Mouse (Mus musculus): Measurements from ENCODE around the gene Erf. TPM values are rescaled to one million over a fixed set of nuclear protein-coding genes. Genes with fewer than 3 reads are reported as not detected.

Gene Erf
- polyA plus RNA-seq, 1 experiment from 2014 or later, result 5.7 TPM

DNA sequence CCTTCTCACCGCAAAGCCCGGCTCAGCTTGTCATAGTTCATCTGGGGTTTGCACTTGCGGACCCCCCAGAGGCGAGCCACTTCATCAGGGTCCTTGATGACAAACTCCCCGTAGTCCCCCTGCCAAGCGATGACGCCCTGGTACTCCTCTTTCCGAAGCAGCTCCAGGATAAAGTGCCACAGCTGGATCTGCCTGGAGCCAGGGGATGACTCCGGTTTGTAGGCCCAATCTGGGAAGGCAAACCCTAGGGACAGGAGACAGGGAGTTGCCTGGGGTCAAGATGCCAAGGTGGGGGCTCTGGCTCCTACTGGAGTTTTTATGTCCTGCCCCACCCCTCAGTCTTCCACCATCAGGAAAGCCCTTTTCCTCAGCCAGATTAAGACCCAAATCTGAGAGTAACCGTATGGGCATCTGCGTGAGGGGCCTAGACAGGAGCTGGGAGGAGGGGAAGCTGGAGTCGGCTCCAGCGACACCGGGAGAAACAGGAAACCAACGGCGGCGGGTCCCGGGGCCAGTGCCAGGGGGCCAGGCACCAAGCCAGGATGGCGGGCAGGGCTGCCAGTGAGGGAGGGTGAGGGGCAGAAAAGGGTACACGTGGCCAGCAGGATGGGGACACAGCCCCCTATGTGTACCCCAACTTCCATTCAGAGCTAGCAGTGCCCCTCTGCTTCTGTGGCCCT lies 4.3 kb downstream of the Erf start:
- Histone ChIP-seq H3K36me3 (replicated peaks; ENCODE audit: control insufficient read depth, insufficient read depth) (no peaks in the 10 kb centered on the region; the same call in 1 of the 2 replicates), H3K9ac (peak overlapping the region; percentile 74; the same call in 1 of the 2 replicates), H3K4me1 (replicated peaks; ENCODE audit: control insufficient read depth, insufficient read depth, low read length) (peaks cover 26% of the 10 kb centered on the region), H3K4me3 (replicated peaks; ENCODE audit: low read length) (peak overlapping the region; percentile 76; the same call in 1 of the 2 replicates), H3K27me3 (ENCODE audit: control insufficient read depth, insufficient read depth, low read length) (no peaks in the 10 kb centered on the region), H3K27ac (peak overlapping the region; percentile 88), H3K4me2 (replicated peaks) (peak overlapping the region; percentile 100), H3K9me3 (ENCODE audit: control insufficient read depth, low read length) (no peaks in the 10 kb centered on the region)
- 64% methylated on average over 20 of the region's 20 CpGs for WGBS
- DNase-seq (ENCODE audit: low spot score), result peak; percentile 43
- no peak for ATAC-seq (ENCODE audit: low FRiP score)

- Histone ChIP-seq H3K9ac (no peak overlapping the region), H3K4me2 (replicated peaks) (no peak overlapping the region), H3K36me3 (replicated peaks; ENCODE audit: control insufficient read depth, insufficient read depth) (no peaks in the 10 kb centered on the region; the same call in 1 of the 2 replicates), H3K4me1 (replicated peaks; ENCODE audit: control insufficient read depth, insufficient read depth, low read length) (peaks cover 21% of the 10 kb centered on the region), H3K9me3 (ENCODE audit: control insufficient read depth, low read length) (no peaks in the 10 kb centered on the region), H3K27ac (no peak overlapping the region), H3K27me3 (ENCODE audit: control insufficient read depth, insufficient read depth, low read length) (no peaks in the 10 kb centered on the region), H3K4me3 (replicated peaks; ENCODE audit: low read length) (no peak overlapping the region)
- 92% methylated on average over 28 of the region's 30 CpGs for WGBS
- ATAC-seq (ENCODE audit: low FRiP score) (no peak), DNase-seq (ENCODE audit: low spot score) (no peak)
Measured at GRCm38 (mm10) chr7:25244562-25245369, 5.8 kb downstream of the Erf start.

GRCm38 (mm10) chr7:25243361-25243760 lies 7.2 kb downstream of the Erf start:
- Histone ChIP-seq H3K9ac (no peak overlapping the region), H3K36me3 (replicated peaks; ENCODE audit: control insufficient read depth, insufficient read depth) (no peaks in the 10 kb centered on the region; the same call in 1 of the 2 replicates), H3K4me3 (replicated peaks; ENCODE audit: low read length) (no peak overlapping the region), H3K27ac (no peak overlapping the region), H3K4me1 (replicated peaks; ENCODE audit: control insufficient read depth, insufficient read depth, low read length) (peaks cover 22% of the 10 kb centered on the region), H3K27me3 (ENCODE audit: control insufficient read depth, insufficient read depth, low read length) (no peaks in the 10 kb centered on the region), H3K4me2 (replicated peaks) (no peak overlapping the region), H3K9me3 (ENCODE audit: control insufficient read depth, low read length) (no peaks in the 10 kb centered on the region)
- no peak for ATAC-seq (ENCODE audit: low FRiP score)
- WGBS, result 88% methylated on average over 4 of the region's 4 CpGs
- no peak for DNase-seq (ENCODE audit: low spot score)

- ATAC-seq (ENCODE audit: low FRiP score) (no peak), DNase-seq (ENCODE audit: low spot score) (no peak)
- H3K36me3 ChIP-seq (replicated peaks; ENCODE audit: control insufficient read depth, insufficient read depth), result no peaks in the 10 kb centered on the region; the same call in 1 of the 2 replicates
- H3K4me3 ChIP-seq (replicated peaks; ENCODE audit: low read length), result no peak overlapping the region
- no peak overlapping the region for H3K27ac ChIP-seq
- no peak overlapping the region for H3K4me2 ChIP-seq (replicated peaks)
- no peaks in the 10 kb centered on the region for H3K27me3 ChIP-seq (ENCODE audit: control insufficient read depth, insufficient read depth, low read length)
- WGBS, result 30% methylated on average over 2 of the region's 2 CpGs
- H3K9ac ChIP-seq, result no peak overlapping the region
- peaks cover 14% of the 10 kb centered on the region for H3K4me1 ChIP-seq (replicated peaks; ENCODE audit: control insufficient read depth, insufficient read depth, low read length)
- H3K9me3 ChIP-seq (ENCODE audit: control insufficient read depth, low read length), result no peaks in the 10 kb centered on the region
Measured at GRCm38 (mm10) chr7:25241062-25241461, 9.5 kb downstream of the Erf start.

DNA sequence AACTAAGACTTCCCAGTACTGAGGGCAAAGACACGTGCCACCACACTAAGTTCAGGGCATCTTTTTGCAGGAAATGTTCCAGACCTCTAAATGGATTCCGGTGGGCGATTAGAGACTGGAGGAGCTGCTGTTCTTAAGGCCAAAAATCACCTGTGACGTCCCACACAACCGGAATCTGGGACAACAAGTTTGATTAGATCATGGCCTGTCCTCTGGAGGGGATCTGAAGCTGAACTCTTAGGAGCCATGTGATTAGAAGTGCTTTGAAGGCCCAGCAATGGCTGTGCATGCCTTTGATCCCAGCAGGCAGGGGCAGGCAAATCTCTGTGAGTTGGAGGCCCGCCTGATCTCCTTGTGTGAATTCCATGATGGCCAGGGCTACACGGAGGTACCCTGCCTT lies 9.9 kb downstream of the Erf start:
- WGBS, result 66% methylated on average over 7 of the region's 7 CpGs
- Histone ChIP-seq H3K27ac (no peak overlapping the region), H3K4me2 (replicated peaks) (no peak overlapping the region), H3K9me3 (ENCODE audit: control insufficient read depth, low read length) (no peaks in the 10 kb centered on the region), H3K4me3 (replicated peaks; ENCODE audit: low read length) (no peak overlapping the region), H3K27me3 (ENCODE audit: control insufficient read depth, insufficient read depth, low read length) (no peaks in the 10 kb centered on the region), H3K9ac (no peak overlapping the region), H3K36me3 (replicated peaks; ENCODE audit: control insufficient read depth, insufficient read depth) (peaks cover under 1% of the 10 kb centered on the region; the same call in 1 of the 2 replicates), H3K4me1 (replicated peaks; ENCODE audit: control insufficient read depth, insufficient read depth, low read length) (peaks cover 17% of the 10 kb centered on the region)
- no peak for DNase-seq (ENCODE audit: low spot score)
- no peak for ATAC-seq (ENCODE audit: low FRiP score)

DNA sequence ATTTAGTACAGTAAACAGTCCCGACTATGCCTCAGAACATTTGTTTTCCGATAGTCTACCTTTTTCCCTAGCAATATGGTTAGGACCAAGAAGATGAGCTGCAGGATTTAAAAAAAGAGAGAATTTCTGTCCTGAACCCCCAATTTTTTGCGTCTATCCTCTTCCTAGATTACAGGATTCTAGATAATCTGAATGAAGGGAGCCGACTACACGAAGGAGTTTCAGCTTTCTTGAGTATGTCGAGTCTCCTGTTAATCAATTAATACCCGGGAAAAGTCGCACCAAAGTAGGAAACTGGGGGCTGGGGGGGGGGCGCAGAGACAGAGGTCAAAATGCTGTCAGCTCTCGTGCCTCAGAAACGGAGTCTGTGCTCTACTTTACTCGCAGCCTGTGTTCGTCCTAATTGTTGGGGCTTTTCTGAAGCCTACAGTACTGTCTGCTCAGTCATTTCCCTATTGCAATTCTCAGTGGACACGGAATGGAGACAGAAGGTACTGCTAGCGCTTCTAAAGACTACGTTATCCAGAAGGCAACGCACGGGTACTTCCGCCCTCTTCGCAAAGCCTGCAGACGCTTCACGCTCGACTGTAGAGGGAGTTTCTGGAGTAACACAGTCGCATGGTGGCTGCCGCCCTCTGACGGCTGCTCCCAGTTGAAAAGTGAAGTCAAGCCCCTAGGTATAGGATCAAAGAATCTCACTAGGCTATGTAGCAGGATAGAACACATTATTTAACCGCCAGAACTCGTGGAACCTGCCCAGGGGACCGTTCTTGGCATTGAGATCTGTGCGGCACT lies 11.5 kb downstream of the Erf start:
- Histone ChIP-seq H3K4me2 (replicated peaks) (peak overlapping the region; percentile 56), H3K9me3 (ENCODE audit: control insufficient read depth, low read length) (no peaks in the 10 kb centered on the region), H3K9ac (peak overlapping the region; percentile 37), H3K4me3 (replicated peaks; ENCODE audit: low read length) (peak overlapping the region; percentile 88), H3K36me3 (replicated peaks; ENCODE audit: control insufficient read depth, insufficient read depth) (peaks cover 17% of the 10 kb centered on the region), H3K4me1 (replicated peaks; ENCODE audit: control insufficient read depth, insufficient read depth, low read length) (peaks cover 24% of the 10 kb centered on the region), H3K27me3 (ENCODE audit: control insufficient read depth, insufficient read depth, low read length) (no peaks in the 10 kb centered on the region), H3K27ac (peak overlapping the region; percentile 78)
- DNase-seq (ENCODE audit: low spot score) (peak; percentile 91), ATAC-seq (ENCODE audit: low FRiP score) (peak; percentile 57)
- WGBS, result 3% methylated on average over 30 of the region's 30 CpGs

DNA sequence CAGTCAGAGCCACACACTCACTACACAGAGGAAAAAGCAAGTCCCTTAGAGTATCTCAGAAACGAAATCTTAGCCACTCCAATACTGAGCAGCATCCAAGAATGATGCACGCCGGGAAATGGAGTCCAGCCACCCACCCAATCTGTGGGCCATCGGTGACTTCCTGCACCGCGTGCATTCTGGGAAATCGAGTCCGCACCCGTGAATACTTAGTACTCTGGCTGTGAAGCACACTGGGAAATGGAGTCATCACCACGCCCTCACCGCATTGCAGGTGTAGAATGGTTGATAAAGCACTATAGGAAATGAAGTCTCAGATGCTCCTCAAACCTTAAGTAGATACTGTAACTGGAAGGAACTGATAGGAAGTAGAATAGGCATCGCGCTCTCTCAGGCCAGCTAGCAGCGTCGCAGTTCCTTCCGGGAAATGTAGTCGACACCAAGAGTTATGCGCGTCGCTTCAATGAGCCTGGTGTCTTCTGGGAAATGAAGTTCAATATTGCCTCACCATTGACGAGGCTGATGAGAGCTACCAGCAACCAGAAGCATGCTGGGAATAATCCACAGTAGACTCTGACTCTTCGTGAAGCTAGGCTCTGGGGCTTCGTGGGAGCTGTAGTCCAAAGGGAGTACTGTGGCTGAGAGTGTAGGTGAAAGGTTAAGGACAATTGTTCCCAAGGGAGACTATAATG lies 12.4 kb downstream of the Erf start:
- H3K4me3 ChIP-seq (replicated peaks; ENCODE audit: low read length), result peak overlapping the region; percentile 88
- peak overlapping the region; percentile 97 for H3K9ac ChIP-seq
- WGBS, result under 1% methylated on average over 23 of the region's 23 CpGs
- peak overlapping the region; percentile 56 for H3K4me2 ChIP-seq (replicated peaks)
- peak overlapping the region; percentile 78 for H3K27ac ChIP-seq
- H3K36me3 ChIP-seq (replicated peaks; ENCODE audit: control insufficient read depth, insufficient read depth), result peaks cover 26% of the 10 kb centered on the region
- H3K27me3 ChIP-seq (ENCODE audit: control insufficient read depth, insufficient read depth, low read length), result no peaks in the 10 kb centered on the region
- peaks cover 24% of the 10 kb centered on the region for H3K4me1 ChIP-seq (replicated peaks; ENCODE audit: control insufficient read depth, insufficient read depth, low read length)
- DNase-seq (ENCODE audit: low spot score) (peak; percentile 94), ATAC-seq (ENCODE audit: low FRiP score) (peak; percentile 93)
- H3K9me3 ChIP-seq (ENCODE audit: control insufficient read depth, low read length), result no peaks in the 10 kb centered on the region

- Histone ChIP-seq H3K36me3 (replicated peaks; ENCODE audit: control insufficient read depth, insufficient read depth) (peaks cover 33% of the 10 kb centered on the region), H3K27me3 (ENCODE audit: control insufficient read depth, insufficient read depth, low read length) (no peaks in the 10 kb centered on the region), H3K4me3 (replicated peaks; ENCODE audit: low read length) (peak within 1 kb of the TSS; percentile 88), H3K9ac (peak within 1 kb of the TSS; percentile 97), H3K9me3 (ENCODE audit: control insufficient read depth, low read length) (no peaks in the 10 kb centered on the region), H3K4me2 (replicated peaks) (peak within 1 kb of the TSS; percentile 56), H3K4me1 (replicated peaks; ENCODE audit: control insufficient read depth, insufficient read depth, low read length) (peaks cover 24% of the 10 kb centered on the region), H3K27ac (peak within 1 kb of the TSS; percentile 78)
- peak; percentile 88 for ATAC-seq (ENCODE audit: low FRiP score)
- under 1% methylated on average over 58 of the region's 76 CpGs for WGBS
- peak; percentile 96 for DNase-seq (ENCODE audit: low spot score)
Measured at GRCm38 (mm10) chr7:25237249-25238014, 13.1 kb downstream of the Erf start, which contains the start of gene Gsk3a. Gene Gsk3a, minus strand, starts transcription at chr7:25237851.
